Mouse (Mus musculus) limb, embryonic 14.5 days (tissue): ENCODE data around the gene Med17. TPM values are rescaled to one million over a fixed set of nuclear protein-coding genes. Genes with fewer than 3 reads are reported as not detected.

Experiments
- ATAC-seq: fragments of 200-750 bp; cut with Nextera tagmentation; 2 replicates; pipeline ENCODE4 v1.8.0; 2017; ENCODE audit warnings: low read depth, moderate number of reproducible peaks, moderate TSS enrichment; ENCODE audit not compliant: low FRiP score
- DNase-seq: peaks from one replicate; pipeline ENCODE4 v3.0.0-alpha.2; 2015; ENCODE audit warnings: low spot score
- H3K27ac ChIP-seq: fragments of 300-500 bp; sonication (generic); replicated peaks from 2 replicates; pipeline ENCODE4 v1.5.1; 2014; ENCODE audit warnings: low read depth, mild to moderate bottlenecking, low read length, moderate library complexity, mixed read lengths
- H3K27me3 ChIP-seq: fragments of 300-500 bp; sonication (generic); 2 replicates; pipeline ENCODE4 v1.6.1; 2014; ENCODE audit warnings: low read length, mixed read lengths; ENCODE audit not compliant: control insufficient read depth, insufficient read depth
- H3K36me3 ChIP-seq: fragments of 300-500 bp; sonication (generic); 2 replicates; pipeline ENCODE4 v1.6.1; 2014; ENCODE audit warnings: mild to moderate bottlenecking, low read length, moderate library complexity, mixed read lengths; ENCODE audit not compliant: control insufficient read depth, insufficient read depth
- H3K4me1 ChIP-seq: fragments of 300-500 bp; sonication (generic); 2 replicates; pipeline ENCODE4 v1.6.1; 2014; ENCODE audit warnings: antibody characterized with exemption, low read length, mixed read lengths; ENCODE audit not compliant: control insufficient read depth, insufficient read depth
- H3K4me2 ChIP-seq: fragments of 300-500 bp; sonication (generic); replicated peaks from 2 replicates; pipeline ENCODE4 v1.6.1; 2014; ENCODE audit warnings: low read depth, mild to moderate bottlenecking, low read length, moderate library complexity; ENCODE audit not compliant: severe bottlenecking
- H3K4me3 ChIP-seq: fragments of 300-500 bp; sonication (generic); replicated peaks from 2 replicates; pipeline ENCODE4 v1.5.1; 2014; ENCODE audit warnings: low read length
- H3K9ac ChIP-seq: fragments of 300-500 bp; sonication (generic); 2 replicates; pipeline ENCODE4 v1.6.1; 2014; ENCODE audit warnings: mild to moderate bottlenecking, low read depth, low read length, moderate library complexity; ENCODE audit not compliant: severe bottlenecking
- H3K9me3 ChIP-seq: fragments of 300-500 bp; sonication (generic); 2 replicates; pipeline ENCODE4 v1.6.1; 2016; ENCODE audit warnings: low read length; ENCODE audit not compliant: control insufficient read depth
- POLR2A ChIP-seq: fragments of 200-500 bp; IDR thresholded peaks from 2 replicates; pipeline ENCODE4 v1.8.0; 2012; ENCODE audit warnings: inconsistent platforms, mild to moderate bottlenecking, moderate library complexity, borderline replicate concordance; ENCODE audit not compliant: insufficient read depth, insufficient read length; ENCODE audit errors: extremely low read depth
- WGBS: fragments of 180-500 bp; shearing (Covaris S2); extraction: QIAGEN DNeasy Blood & Tissue Kit; methylation state at CpG from one replicate; pipeline ENCODE4 v1.1.7; 2014; 5-methylcytosine and 5-hydroxymethylcytosine counted together
- polyA plus RNA-seq, 2 experiments: library from polyadenylated mRNA; depleted of rRNA in 1 of 2; stranded (reverse) in 1 of 2; unstranded in 1 of 2; fragments of >200 nt; fragmentation: Nextera tagmentation in 1 of 2; extraction: Ambion mirVana in 1 of 2; gene quantifications; 2 replicates each; pipeline versions ENCODE4 v1.2.1 to v1.2.3; 2012 to 2014

The Med17 gene
- polyA plus RNA-seq, 2 experiments: 33.6 to 46.4 TPM

DNA sequence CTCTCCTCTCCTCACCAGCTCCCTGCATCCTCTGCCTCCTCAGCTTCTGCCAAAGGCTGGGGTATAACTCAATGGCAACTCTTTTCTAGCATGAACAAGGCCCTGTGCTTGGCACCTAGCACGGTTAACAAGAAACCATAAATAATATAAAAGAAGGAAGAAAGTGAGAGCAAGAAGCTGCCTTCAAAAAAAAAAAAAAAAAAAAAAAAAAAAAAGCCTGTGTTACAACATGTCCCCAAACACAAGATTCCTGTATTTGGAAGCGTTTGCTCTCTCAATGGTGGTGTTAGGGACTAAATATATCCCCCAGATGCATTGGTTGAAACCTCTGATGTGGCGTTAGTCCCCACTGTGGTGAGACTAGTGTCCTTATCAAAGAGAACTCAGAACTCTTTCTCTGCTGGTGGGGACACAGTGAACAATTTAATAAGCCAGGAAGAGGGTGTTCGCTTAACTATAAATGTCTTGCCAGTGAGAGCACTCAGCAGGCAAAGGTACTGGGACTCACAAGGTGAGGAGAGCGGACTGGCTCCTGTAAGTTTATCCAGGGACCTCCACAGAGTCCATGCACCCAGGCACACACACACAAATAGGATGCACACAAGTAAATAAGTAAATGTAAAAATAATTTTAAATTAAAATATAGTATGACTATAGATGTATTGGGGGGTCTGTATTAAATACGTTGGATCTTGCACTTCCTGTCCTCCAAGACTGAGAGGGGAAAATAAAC is 38.7 kb downstream of the Med17 start:
- no peak overlapping the region for H3K4me2 ChIP-seq
- H3K4me3 ChIP-seq: no peak overlapping the region
- TF ChIP-seq POLR2A: no peak
- ATAC-seq (no peak), DNase-seq (no peak)
- H3K9me3 ChIP-seq: no peaks in the 10 kb centered on the region
- H3K9ac ChIP-seq: no peak overlapping the region
- peaks cover 10% of the 10 kb centered on the region; the same call in 1 of the 2 replicates for H3K27me3 ChIP-seq
- no peaks in the 10 kb centered on the region for H3K36me3 ChIP-seq
- WGBS: 69% methylated on average over 6 of the region's 6 CpGs
- no peaks in the 10 kb centered on the region for H3K4me1 ChIP-seq
- H3K27ac ChIP-seq: no peak overlapping the region

DNA sequence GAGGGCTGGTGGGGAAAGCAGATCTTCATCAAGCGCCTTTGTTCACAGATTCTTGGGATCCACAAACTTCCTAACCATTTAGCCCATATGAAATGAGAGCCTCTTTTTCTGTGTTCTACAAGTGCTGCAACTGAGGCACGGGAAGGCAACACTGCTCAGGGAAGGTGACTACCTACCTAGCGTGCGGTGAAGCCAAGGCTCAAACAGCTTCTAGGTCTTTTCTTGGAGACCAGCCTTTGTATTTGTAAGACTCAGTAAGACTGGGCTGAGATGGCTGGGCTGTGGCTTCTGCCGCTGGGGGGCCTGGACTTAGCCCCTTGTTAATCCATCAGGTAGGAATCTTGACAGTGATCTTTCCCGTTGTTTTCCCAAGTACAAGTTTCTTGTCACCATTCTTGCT is 39.7 kb downstream of the Med17 start:
- DNase-seq (no peak), ATAC-seq (no peak)
- H3K4me3 ChIP-seq: no peak overlapping the region
- no peak overlapping the region for H3K9ac ChIP-seq
- no peak overlapping the region for H3K4me2 ChIP-seq
- H3K4me1 ChIP-seq: no peaks in the 10 kb centered on the region
- no peak overlapping the region for H3K27ac ChIP-seq
- no peaks in the 10 kb centered on the region for H3K9me3 ChIP-seq
- no peaks in the 10 kb centered on the region for H3K36me3 ChIP-seq
- 89% methylated on average over 6 of the region's 6 CpGs for WGBS
- peaks cover 10% of the 10 kb centered on the region; the same call in 1 of the 2 replicates for H3K27me3 ChIP-seq
- no peak for TF ChIP-seq POLR2A

DNA sequence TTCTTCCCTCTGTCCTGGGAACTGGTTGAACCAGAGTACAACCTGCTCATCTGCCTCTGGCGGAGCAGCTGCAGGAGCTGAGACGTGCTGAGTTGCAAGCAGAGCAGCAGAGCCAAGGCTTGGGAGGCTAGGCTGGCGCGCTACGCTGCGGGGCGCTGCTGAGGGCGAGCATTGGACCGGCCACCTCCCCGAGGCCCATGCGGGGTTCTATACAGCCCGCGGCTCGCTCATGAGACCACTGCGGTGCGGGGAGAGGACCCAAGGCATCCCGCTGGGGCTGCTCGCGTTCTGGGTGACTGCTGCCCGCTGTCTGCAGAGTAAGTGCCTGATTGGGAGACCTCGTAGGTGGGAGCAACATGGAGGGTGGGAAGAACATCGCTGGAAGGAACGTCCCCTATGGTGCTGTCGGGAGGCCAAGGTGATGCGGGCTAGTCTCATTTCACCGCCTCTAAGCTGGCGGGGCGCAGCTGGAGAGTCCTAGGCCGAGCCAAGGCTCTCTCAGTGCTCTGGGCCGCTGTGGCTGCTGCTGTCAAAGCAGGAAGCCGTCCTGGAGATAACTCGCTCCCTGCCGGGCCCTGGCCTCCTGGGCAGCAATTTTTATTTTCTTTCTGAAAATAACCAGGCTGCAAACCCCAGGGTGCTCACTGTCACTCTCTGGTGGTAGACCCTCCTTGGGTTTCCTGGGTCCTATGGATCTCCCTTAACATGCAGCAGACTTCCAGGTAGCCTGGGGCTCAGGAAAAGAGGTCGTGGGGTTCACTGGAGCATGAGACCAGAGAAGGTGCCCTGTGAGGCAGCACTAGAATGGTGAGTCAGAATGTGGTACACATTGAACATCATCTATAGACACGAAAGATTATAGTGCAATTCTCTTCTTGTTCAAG is 40.4 kb downstream of the Med17 start, which contains the start of gene Vstm5:
Gene Vstm5, plus strand, starts transcription at position 4 of the 884 bp plus-strand sequence.
- Histone ChIP-seq H3K4me2 (peak within 1 kb of the TSS; percentile 82), H3K9ac (peak within 1 kb of the TSS; percentile 70), H3K4me1 (no peaks in the 10 kb centered on the region), H3K36me3 (no peaks in the 10 kb centered on the region), H3K9me3 (no peaks in the 10 kb centered on the region), H3K27me3 (peaks cover 10% of the 10 kb centered on the region; the same call in 1 of the 2 replicates), H3K4me3 (peak within 1 kb of the TSS; percentile 45), H3K27ac (0 out of 2 replicates have a peak within 1 kb of the TSS, but pooled peaks have one; percentile 20)
- 5% methylated on average over 34 of the region's 35 CpGs for WGBS
- ATAC-seq (peak; percentile 69; the same call in 1 of the 2 replicates), DNase-seq (peak; percentile 54)
- no peak for TF ChIP-seq POLR2A

DNA sequence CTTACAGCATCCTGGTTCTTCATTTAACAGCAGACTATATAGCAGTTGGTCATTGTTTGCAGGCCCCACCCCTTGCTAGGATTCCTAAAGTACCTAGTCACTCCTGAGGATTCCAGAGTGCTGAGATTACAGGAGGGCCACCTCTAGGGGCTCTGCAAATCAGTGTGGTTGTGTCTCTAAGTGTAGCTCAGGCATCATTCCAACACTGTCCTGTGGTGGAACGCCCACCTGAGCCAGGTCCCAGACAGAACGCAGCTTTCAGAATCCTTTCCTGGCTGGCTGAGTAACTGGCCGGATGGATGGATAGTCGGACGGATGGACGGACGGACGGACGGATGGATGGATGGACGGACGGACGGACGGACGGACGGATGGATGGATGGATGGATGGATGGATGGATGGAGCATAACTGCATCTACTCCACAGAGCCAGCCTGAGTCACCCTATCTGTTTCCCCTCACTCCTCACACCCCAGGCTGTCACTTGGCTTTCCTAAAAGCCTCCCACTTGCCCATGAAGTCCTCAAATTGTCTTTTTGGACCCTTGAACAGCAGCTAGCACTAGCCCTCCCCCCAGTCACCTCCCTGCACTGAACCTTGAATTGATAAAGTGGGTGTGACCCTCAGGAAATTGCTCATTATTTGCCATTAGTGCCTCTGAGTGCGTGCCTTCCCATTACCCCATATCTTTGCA is 41.3 kb downstream of the Med17 start:
- WGBS: 60% methylated on average over 16 of the region's 16 CpGs
- H3K9me3 ChIP-seq: no peaks in the 10 kb centered on the region
- no peak for TF ChIP-seq POLR2A

More for the DNA sequence above, 41.3 kb downstream of the Med17 start:
- H3K27ac ChIP-seq: no peak overlapping the region
- DNase-seq: no peak
- peak overlapping the region; percentile 82 for H3K4me2 ChIP-seq
- H3K27me3 ChIP-seq: peaks cover 10% of the 10 kb centered on the region; the same call in 1 of the 2 replicates
- peak overlapping the region; percentile 70; the same call in 1 of the 2 replicates for H3K9ac ChIP-seq
- no peaks in the 10 kb centered on the region for H3K4me1 ChIP-seq
- peak overlapping the region; percentile 45 for H3K4me3 ChIP-seq
- no peak for ATAC-seq
- no peaks in the 10 kb centered on the region for H3K36me3 ChIP-seq
